Mouse (Mus musculus): ENCODE data around the gene Fhad1. TPM values are rescaled to one million over a fixed set of nuclear protein-coding genes. Genes with fewer than 3 reads are reported as not detected.

Gene Fhad1
- polyA plus RNA-seq, 1 experiment from 2014 or later = 5.2 TPM

DNA sequence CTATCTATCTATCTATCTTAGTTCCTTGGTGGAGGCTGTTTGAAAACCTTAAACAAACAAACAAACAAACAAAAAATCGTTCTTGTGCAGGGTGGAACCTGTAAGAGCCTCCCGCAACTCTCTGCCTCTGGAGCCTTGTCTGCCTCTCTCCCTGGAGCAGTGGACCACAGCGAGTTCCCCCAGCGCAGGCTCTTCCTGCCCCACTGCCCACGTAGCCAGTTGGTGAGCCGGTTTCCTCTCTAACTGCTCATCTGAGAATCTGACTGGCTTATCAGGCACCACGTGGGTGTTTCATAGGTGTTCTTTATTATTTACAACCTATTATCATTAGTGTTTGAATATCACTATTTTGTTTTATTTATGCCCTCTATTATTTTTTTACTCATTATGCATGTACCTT, 31.6 kb upstream of the Fhad1 start:
- Histone ChIP-seq H3K4me1 (ENCODE audit: control insufficient read depth, insufficient read depth, low read length) (no peaks in the 10 kb centered on the region), H3K9ac (replicated peaks; ENCODE audit: low read depth, low read length) (no peak overlapping the region), H3K27me3 (ENCODE audit: control insufficient read depth, insufficient read depth, low read length) (no peaks in the 10 kb centered on the region; the same call in 1 of the 2 replicates), H3K4me3 (ENCODE audit: low read depth, low read length) (no peak overlapping the region), H3K4me2 (ENCODE audit: low read depth, low read length) (no peak overlapping the region), H3K9me3 (ENCODE audit: control insufficient read depth, low read length) (no peaks in the 10 kb centered on the region), H3K36me3 (ENCODE audit: control insufficient read depth, insufficient read depth, low read length) (no peaks in the 10 kb centered on the region), H3K27ac (ENCODE audit: low read depth, low read length) (no peak overlapping the region)
- ATAC-seq (ENCODE audit: low read depth) = no peak
- WGBS = 84% methylated on average over 7 of the region's 7 CpGs

- ATAC-seq (ENCODE audit: low read depth) = no peak
- H3K9me3 ChIP-seq (ENCODE audit: control insufficient read depth, low read length) = no peaks in the 10 kb centered on the region
- no peak overlapping the region for H3K4me3 ChIP-seq (ENCODE audit: low read depth, low read length)
- H3K36me3 ChIP-seq (ENCODE audit: control insufficient read depth, insufficient read depth, low read length) = no peaks in the 10 kb centered on the region
- no peaks in the 10 kb centered on the region; the same call in 1 of the 2 replicates for H3K27me3 ChIP-seq (ENCODE audit: control insufficient read depth, insufficient read depth, low read length)
- H3K4me1 ChIP-seq (ENCODE audit: control insufficient read depth, insufficient read depth, low read length) = no peaks in the 10 kb centered on the region
- no peak overlapping the region for H3K4me2 ChIP-seq (ENCODE audit: low read depth, low read length)
- no peak overlapping the region for H3K27ac ChIP-seq (ENCODE audit: low read depth, low read length)
- WGBS = 88% methylated on average over 14 of the region's 14 CpGs
- no peak overlapping the region for H3K9ac ChIP-seq (replicated peaks; ENCODE audit: low read depth, low read length)
Observed at GRCm38 (mm10) chr4:142045595-142046163, 30.8 kb upstream of the Fhad1 start.

DNA sequence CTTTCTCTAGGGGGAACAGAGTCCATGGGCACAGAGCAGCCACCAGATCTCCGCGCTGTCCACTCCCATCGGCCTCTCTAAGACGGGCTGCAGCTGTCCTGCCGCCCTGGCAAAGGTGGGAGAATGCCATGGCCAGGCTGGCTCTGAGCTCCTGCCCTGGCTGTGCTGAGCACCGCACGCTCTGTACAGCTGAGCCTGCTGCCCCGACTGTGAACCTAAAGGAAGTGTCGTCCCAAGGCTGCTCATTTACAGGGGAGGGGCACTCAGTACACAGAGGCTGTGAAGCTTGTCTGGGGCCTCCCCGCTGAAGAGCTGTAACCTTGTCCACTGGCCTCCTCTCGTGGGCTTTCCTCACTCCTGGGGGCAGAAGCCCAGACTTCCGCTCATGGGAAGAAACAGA, 29.6 kb upstream of the Fhad1 start:
- no peaks in the 10 kb centered on the region for H3K4me1 ChIP-seq (ENCODE audit: control insufficient read depth, insufficient read depth, low read length)
- H3K4me2 ChIP-seq (ENCODE audit: low read depth, low read length) = no peak overlapping the region
- H3K9ac ChIP-seq (replicated peaks; ENCODE audit: low read depth, low read length) = no peak overlapping the region
- no peaks in the 10 kb centered on the region for H3K36me3 ChIP-seq (ENCODE audit: control insufficient read depth, insufficient read depth, low read length)
- no peak overlapping the region for H3K4me3 ChIP-seq (ENCODE audit: low read depth, low read length)
- H3K27me3 ChIP-seq (ENCODE audit: control insufficient read depth, insufficient read depth, low read length) = no peaks in the 10 kb centered on the region; the same call in 1 of the 2 replicates
- no peaks in the 10 kb centered on the region for H3K9me3 ChIP-seq (ENCODE audit: control insufficient read depth, low read length)
- 70% methylated on average over 12 of the region's 12 CpGs for WGBS
- H3K27ac ChIP-seq (ENCODE audit: low read depth, low read length) = no peak overlapping the region
- no peak for ATAC-seq (ENCODE audit: low read depth)

DNA sequence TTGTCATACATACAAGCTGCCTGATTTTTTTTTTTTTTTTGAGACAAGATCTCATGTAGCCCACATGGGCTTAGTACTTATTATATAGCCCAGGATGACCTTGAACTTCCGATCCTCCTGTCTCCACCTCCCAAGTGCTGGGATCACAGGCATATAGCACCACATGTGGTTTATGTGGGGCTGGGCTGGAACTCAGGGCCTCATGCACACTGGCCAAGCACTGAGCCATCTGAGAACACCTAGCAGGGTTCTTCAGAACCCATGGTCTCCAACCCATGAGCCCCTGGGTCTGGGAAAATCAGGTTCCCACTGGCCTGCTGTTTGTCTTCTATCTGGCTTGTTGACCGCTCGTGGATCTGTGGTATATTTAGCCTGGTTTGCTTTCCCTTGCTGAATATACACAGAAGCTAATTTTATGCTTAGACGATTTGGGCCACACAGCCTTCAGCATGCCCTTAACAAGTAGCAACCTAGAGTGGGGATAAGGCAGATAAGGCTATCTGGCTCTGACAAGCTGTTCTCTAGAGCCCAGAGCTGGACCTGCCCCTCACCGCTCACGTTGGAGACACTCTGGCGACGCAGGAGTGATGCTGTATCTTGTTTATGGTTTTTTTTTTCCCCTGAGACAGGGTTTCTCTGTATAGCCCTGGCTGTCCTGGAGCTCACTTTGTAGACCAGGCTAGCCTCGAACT, 24.9 kb upstream of the Fhad1 start:
- Histone ChIP-seq H3K4me3 (ENCODE audit: low read depth, low read length) (no peak overlapping the region), H3K27me3 (ENCODE audit: control insufficient read depth, insufficient read depth, low read length) (no peaks in the 10 kb centered on the region; the same call in 1 of the 2 replicates), H3K4me1 (ENCODE audit: control insufficient read depth, insufficient read depth, low read length) (no peaks in the 10 kb centered on the region), H3K9me3 (ENCODE audit: control insufficient read depth, low read length) (no peaks in the 10 kb centered on the region), H3K27ac (ENCODE audit: low read depth, low read length) (no peak overlapping the region), H3K9ac (replicated peaks; ENCODE audit: low read depth, low read length) (no peak overlapping the region), H3K36me3 (ENCODE audit: control insufficient read depth, insufficient read depth, low read length) (no peaks in the 10 kb centered on the region), H3K4me2 (ENCODE audit: low read depth, low read length) (no peak overlapping the region)
- no peak for ATAC-seq (ENCODE audit: low read depth)
- 94% methylated on average over 9 of the region's 9 CpGs for WGBS

- no peak overlapping the region for H3K9ac ChIP-seq (replicated peaks; ENCODE audit: low read depth, low read length)
- no peak for ATAC-seq (ENCODE audit: low read depth)
- no peaks in the 10 kb centered on the region for H3K36me3 ChIP-seq (ENCODE audit: control insufficient read depth, insufficient read depth, low read length)
- no peaks in the 10 kb centered on the region for H3K9me3 ChIP-seq (ENCODE audit: control insufficient read depth, low read length)
- no peak overlapping the region for H3K4me3 ChIP-seq (ENCODE audit: low read depth, low read length)
- no peak overlapping the region for H3K4me2 ChIP-seq (ENCODE audit: low read depth, low read length)
- H3K4me1 ChIP-seq (ENCODE audit: control insufficient read depth, insufficient read depth, low read length) = no peaks in the 10 kb centered on the region
- H3K27me3 ChIP-seq (ENCODE audit: control insufficient read depth, insufficient read depth, low read length) = no peaks in the 10 kb centered on the region
- no peak overlapping the region for H3K27ac ChIP-seq (ENCODE audit: low read depth, low read length)
- 65% methylated on average over 4 of the region's 4 CpGs for WGBS
Observed at GRCm38 (mm10) chr4:142037897-142038296, 23.0 kb upstream of the Fhad1 start.

DNA sequence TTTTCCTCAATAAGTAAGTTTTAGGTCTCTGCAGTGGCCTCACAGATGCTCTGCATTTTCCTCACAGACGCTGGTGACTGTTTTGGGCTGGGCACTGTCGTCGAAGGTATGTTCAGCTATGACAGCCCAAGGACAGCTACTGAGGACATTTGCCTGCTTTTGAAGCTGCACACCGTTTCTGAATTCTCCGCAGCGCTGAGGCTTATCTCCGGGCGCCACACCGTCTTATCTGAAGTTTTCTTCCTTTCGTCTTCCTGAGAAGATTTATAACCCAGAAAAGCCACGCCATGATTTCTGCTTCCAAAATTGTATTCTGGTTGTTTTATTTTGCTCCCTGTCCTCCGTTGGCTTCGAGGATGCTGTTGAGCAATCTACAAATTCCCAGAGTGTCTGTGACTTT, 13.7 kb upstream of the Fhad1 start:
- ATAC-seq (ENCODE audit: low read depth) = no peak
- Histone ChIP-seq H3K9me3 (ENCODE audit: control insufficient read depth, low read length) (no peaks in the 10 kb centered on the region; the same call in 1 of the 2 replicates), H3K4me1 (ENCODE audit: control insufficient read depth, insufficient read depth, low read length) (no peaks in the 10 kb centered on the region), H3K4me3 (ENCODE audit: low read depth, low read length) (no peak overlapping the region), H3K4me2 (ENCODE audit: low read depth, low read length) (no peak overlapping the region), H3K27me3 (ENCODE audit: control insufficient read depth, insufficient read depth, low read length) (no peaks in the 10 kb centered on the region), H3K36me3 (ENCODE audit: control insufficient read depth, insufficient read depth, low read length) (no peaks in the 10 kb centered on the region), H3K9ac (replicated peaks; ENCODE audit: low read depth, low read length) (no peak overlapping the region), H3K27ac (ENCODE audit: low read depth, low read length) (no peak overlapping the region)
- WGBS = 88% methylated on average over 13 of the region's 13 CpGs

DNA sequence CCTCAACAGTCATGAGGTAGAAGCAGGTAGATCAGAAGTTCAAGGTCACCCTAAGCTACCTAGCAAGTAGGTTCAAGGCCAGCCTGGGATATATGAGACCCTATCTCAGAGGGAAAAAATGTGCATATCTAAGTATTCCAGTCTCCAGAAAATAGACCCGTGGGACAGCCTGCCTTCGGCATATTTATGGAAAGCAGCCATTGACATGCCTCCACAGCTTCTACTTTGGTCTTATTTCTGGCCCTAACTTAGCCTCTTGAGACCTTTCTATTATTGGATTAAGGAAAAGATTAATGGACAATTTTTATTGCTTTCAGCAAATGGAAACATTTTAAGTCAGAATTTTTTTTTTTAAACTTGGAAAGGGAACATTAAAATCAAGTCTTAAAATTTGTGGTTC, 12.1 kb upstream of the Fhad1 start:
- H3K4me2 ChIP-seq (ENCODE audit: low read depth, low read length) = no peak overlapping the region
- H3K4me1 ChIP-seq (ENCODE audit: control insufficient read depth, insufficient read depth, low read length) = no peaks in the 10 kb centered on the region
- H3K9me3 ChIP-seq (ENCODE audit: control insufficient read depth, low read length) = no peaks in the 10 kb centered on the region
- 75% methylated on average over 2 of the region's 2 CpGs for WGBS
- no peak overlapping the region for H3K9ac ChIP-seq (replicated peaks; ENCODE audit: low read depth, low read length)
- H3K27ac ChIP-seq (ENCODE audit: low read depth, low read length) = no peak overlapping the region
- H3K36me3 ChIP-seq (ENCODE audit: control insufficient read depth, insufficient read depth, low read length) = no peaks in the 10 kb centered on the region
- H3K4me3 ChIP-seq (ENCODE audit: low read depth, low read length) = no peak overlapping the region
- ATAC-seq (ENCODE audit: low read depth) = no peak
- no peaks in the 10 kb centered on the region for H3K27me3 ChIP-seq (ENCODE audit: control insufficient read depth, insufficient read depth, low read length)

GRCm38 (mm10) chr4:142024536-142024935, 9.7 kb upstream of the Fhad1 start:
- Histone ChIP-seq H3K4me3 (ENCODE audit: low read depth, low read length) (no peak overlapping the region), H3K9me3 (ENCODE audit: control insufficient read depth, low read length) (no peaks in the 10 kb centered on the region), H3K4me1 (ENCODE audit: control insufficient read depth, insufficient read depth, low read length) (no peaks in the 10 kb centered on the region), H3K27ac (ENCODE audit: low read depth, low read length) (no peak overlapping the region), H3K9ac (replicated peaks; ENCODE audit: low read depth, low read length) (no peak overlapping the region), H3K27me3 (ENCODE audit: control insufficient read depth, insufficient read depth, low read length) (no peaks in the 10 kb centered on the region), H3K36me3 (ENCODE audit: control insufficient read depth, insufficient read depth, low read length) (no peaks in the 10 kb centered on the region), H3K4me2 (ENCODE audit: low read depth, low read length) (no peak overlapping the region)
- WGBS = 88% methylated on average over 2 of the region's 2 CpGs
- no peak for ATAC-seq (ENCODE audit: low read depth)

GRCm38 (mm10) chr4:142023166-142023565, 8.3 kb upstream of the Fhad1 start:
- H3K4me1 ChIP-seq (ENCODE audit: control insufficient read depth, insufficient read depth, low read length) = no peaks in the 10 kb centered on the region
- no peak overlapping the region for H3K27ac ChIP-seq (ENCODE audit: low read depth, low read length)
- H3K4me3 ChIP-seq (ENCODE audit: low read depth, low read length) = no peak overlapping the region
- WGBS = 83% methylated on average over 4 of the region's 4 CpGs
- ATAC-seq (ENCODE audit: low read depth) = no peak
- no peak overlapping the region for H3K4me2 ChIP-seq (ENCODE audit: low read depth, low read length)
- H3K9ac ChIP-seq (replicated peaks; ENCODE audit: low read depth, low read length) = no peak overlapping the region
- no peaks in the 10 kb centered on the region for H3K36me3 ChIP-seq (ENCODE audit: control insufficient read depth, insufficient read depth, low read length)
- no peaks in the 10 kb centered on the region for H3K27me3 ChIP-seq (ENCODE audit: control insufficient read depth, insufficient read depth, low read length)
- no peaks in the 10 kb centered on the region for H3K9me3 ChIP-seq (ENCODE audit: control insufficient read depth, low read length)
